Mouse (Mus musculus): ENCODE data around the gene Ccser1.
"Not testable (repeated sequence)": the region's sequence is repeated elsewhere in the genome, so short reads cannot be mapped to it uniquely, and the experiment has no call there.

Ccser1 gene

DNA sequence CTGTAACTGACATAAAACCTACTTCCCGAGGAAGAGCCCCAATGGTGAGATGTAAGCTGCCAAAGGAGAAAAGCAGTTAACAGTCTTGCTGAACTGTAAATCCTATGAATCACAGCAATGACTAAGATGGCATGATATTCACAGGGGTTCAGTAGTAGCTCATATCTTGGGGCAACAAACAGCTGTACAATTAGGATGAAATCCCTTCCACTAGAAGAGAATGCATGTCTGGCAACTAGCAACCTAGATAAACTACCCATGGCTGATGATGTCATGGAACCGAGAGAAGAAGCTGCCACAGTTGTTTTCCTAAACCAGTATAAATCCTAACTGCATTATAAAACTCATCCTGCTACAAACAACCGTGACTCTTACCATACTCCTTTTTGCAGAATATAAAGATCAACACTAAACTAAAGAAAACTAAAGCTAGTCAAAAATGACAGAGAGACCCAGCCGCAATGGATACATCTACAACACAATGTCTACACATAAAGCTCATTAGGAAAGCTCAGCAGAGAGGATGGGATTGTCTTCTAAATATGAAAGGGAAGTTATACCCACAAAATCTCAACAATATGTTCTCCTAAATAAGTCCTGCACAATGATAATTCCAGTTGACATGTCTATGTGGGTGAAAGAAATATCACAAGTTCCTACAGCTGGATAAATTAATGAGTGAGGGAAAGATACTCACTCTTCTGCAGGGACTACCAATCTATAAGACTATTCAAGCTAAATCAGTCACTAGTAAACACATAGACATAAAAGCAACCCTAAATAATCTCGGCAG, 550.2 kb downstream of the Ccser1 start:
- DNase-seq, result no peak

DNA sequence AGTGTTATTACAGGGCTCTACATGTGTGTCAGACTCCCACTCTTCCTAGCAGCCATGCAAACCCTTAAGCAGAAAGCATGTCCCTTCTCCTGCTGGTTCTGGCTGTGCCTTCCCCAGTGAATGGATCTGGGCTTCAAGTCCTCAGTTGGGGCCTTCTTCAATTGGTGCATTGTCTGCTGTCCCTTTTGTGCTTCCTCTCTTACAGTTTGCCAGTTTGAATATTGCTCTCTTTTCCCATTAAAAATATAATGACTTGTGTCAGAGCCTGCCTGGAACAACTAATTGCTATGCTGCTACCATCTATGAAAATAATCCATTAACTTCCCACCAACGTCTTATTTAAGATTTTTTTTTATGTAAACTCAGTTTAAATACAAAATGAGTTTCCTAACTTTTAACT, 566.2 kb downstream of the Ccser1 start:
- DNase-seq, result no peak

DNA sequence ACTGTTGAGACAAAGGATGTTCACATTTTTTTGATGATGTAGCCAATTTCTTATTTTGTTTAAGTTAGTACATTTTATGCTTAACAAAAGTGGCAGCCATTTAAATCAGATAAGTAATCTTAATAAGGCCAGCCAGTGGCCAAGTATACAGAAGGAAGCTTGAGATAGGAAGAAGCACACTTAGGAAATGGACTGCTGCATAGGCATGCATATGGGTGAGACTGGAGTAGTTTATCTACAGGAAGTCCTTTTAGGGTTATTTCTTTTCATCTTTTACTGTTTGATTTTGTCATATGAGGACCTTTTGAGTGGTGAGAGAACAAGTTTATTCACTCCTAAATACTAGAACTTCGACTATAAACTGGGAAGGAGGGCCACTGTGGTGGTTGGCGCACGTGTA, 582.0 kb downstream of the Ccser1 start:
- no peak for DNase-seq

DNA sequence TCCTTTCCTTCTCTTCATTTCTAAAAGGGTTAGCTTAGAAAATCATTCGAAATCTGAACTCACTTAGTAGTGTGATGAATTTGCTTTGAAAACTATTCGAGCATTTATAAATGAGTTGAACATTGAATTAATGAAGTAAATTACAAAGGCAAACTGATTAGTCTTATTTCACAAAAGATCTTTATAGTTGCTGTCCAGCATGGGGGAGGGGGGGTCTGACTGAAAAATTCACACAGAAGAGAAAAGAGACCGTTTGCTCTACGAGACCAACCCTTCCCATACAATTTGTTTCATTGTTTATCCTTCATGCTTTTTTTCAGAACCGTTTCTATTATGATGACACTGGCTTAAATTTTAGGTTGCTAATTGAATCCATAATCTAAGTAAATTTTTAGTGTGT, 583.3 kb downstream of the Ccser1 start:
- no peak for DNase-seq

DNA sequence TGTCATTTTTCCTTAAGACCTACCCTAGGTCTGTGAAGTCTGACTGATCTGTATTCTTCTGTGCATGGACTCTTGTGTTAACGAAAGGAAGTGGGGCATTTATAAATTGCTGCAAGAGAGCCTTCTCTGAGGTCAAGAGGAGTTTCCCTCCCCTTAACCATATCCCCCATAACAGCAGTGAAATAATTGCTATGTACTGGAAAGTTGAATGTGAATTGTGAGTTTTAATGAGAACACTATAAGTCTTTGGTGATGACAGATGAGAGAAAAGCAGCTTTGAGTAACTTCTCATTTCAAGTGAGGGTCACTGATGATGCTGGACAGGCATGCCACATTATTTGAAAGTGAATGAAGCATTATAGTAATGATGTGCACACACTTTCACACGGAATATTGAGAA, 585.7 kb downstream of the Ccser1 start:
- DNase-seq, result no peak

DNA sequence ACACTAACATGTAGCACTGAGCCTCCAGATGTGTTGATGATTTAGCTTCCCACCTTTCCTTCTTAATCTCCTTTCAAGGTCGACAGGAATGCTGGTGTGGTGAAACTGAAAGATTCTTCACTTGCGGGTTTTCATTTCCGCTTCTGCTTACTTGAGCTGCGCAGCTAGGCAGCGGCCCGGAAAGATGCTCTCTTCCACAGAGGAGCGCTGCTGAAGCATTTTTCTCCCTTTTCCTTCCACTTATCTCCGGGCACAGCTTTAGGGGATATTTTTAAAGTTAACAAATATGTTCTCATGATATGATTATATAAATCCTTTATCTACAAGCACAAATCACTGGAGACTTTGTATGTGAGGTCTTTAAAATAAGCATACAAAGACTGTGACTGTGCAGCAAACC, 587.0 kb downstream of the Ccser1 start:
- no peak for DNase-seq

DNA sequence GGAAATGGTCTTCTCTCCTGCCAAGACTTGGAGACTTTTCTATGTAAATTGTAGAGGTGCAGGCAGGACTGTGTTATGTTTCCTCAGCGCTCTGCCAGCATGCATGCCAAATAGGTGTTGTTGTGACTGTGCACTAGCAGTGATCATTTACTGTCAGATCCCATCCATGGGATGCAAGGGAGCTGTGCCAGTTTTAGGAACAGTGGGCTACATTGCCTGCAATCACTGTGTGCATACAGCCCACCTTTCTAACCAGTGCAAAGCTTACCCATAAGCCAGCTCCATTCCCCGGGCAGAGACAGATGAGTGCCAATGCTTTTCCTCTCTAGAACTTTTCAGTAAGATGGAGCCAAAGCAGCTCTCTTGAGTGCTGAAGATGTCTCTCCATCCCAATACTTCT, 606.6 kb downstream of the Ccser1 start:
- no peak for DNase-seq

DNA sequence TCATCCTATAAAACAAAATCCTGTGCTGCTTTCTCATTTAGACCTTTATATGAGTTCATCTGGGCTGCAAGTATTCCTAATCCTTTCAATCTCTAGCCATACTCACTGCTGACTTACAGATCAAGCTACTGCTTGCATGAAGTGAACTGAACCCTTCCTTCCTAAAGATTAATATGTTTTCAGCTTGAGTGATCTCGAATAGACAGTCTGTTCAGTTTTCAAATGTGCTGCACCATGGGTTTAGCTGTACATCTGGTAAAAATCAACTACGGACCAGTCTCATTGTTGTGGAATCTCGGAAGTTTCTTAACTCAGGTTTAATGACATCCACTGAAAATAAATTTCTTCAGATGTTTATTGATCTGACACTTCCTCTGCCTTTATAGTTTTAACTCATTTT, 620.8 kb downstream of the Ccser1 start:
- DNase-seq, result no peak

DNA sequence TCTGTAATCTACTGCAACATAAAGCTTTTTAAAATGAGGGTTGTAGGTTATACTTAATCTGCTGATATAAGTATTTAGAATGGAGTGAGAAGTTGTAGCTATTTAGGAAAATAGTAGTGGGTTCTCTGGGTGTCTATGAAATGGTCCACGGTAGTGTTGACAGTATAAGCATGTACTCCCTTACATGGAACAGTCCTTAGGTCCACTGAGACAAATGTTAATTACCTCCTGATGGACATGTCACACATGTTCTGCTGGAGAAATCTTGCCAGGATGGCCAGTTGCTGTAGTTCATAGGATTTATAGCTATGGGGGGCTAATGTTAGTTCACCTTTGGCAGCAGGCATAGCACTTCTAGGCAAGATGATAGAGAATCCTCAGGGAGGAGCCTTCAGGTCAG, 625.4 kb downstream of the Ccser1 start:
- no peak for DNase-seq

DNA sequence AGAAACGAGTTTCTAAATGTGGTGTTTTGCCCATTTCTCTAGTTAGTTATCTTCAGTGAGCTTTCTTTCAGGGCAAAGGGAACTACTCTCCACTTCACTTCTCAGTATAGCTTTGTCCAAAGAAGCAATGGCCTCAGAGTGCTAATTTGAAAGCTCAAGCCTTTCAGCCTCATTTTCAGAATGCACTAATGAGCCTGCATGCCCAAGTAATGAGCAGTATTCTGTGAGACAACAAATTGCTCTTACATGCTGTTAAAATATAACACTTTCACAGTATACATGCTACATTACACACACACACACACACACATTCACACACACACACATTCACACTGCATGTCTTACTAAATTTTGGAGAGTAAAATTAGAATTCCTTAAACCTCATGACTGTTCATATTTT, 637.6 kb downstream of the Ccser1 start:
- no peak for DNase-seq

DNA sequence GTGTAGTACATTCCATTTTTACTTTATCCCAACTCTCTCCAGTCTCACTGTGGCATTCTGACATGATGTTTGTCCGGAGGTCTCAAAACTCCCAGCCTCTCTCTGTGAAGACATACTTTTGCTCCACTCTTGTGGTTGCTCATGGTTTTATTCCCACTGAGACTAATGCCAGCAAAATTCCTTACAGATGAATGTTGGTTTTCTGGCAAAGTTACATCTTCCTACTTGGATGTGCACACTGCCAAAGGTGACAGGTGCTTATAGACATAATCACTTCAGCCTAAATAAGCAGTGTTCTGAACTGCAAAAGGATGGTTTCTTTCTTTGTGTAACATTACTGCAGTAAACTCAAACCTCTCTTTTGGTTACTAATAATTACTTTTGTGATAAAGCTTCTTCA, 696.2 kb downstream of the Ccser1 start:
- DNase-seq, result no peak

DNA sequence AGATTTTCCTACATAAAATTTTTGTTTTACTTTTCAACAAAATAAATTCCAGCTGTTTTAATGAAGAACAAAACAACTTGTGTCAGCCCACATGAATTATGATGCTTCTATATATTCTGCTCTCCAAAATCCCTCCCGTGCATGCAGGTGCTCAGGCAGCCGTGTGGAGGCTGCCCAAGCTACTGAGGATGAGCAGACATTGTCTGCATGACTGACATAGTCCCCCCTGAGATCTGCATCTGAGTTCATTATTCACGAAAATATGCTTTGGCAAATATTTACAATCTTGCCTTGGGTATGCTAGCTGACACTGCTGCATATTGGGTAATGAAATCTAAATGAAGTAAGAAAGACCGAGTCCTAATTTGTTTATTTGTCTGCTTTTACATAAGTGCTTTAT, 718.1 kb downstream of the Ccser1 start:
- DNase-seq, result no peak

DNA sequence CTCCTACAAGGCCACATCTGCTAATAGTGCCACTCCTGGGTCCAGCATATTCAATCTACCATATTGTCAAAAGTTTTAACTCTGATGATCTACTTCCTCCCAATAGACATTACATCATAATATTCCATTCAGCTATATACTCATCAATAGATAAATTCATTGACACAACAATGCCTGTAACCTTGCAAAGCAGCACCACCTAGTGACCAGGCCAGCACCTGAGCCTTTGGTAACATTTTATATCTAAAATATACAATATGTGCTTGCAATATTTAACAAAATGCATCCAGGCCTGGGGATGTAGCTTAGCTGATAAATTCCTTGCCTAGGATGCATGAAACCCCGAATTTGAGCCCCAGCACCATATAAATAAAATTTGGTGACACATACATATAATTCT, 722.6 kb downstream of the Ccser1 start:
- DNase-seq, result no peak

DNA sequence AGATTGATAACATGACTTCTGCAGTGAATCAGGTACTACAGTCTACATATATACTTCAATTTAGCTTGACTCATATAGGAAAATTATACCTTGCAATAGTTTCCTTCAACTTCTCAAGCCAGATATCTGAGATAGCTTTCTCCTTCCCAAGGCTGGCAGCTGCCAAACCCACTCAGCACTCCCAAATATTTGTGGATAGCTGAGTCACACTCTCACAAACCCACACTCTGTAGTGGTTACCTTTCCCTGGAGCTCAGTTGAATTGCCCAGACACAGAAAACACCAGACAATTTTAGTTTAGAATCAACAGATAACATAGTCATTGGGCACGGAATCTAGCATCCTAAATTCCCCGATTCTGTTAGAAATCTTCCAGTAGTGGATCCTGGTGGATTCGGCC, 732.8 kb downstream of the Ccser1 start:
- no peak for DNase-seq

DNA sequence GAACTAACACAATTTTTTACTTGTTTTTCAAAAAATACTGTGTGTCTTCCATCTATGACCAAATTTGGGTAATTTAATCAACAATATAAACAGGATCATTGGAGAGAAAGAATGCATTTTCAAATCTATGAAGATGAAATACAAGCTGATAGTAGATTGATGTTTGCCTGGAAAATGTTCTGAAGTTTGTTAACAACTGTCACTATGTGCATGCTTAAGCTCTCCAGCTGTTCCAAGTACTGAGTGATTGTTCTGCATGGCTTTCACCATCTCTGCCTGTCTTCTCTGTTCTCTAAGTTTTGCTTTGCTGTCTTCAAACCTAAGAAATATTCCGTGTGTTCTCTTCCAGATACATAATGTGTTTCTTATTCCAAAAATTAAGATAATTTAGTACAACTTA, 751.5 kb downstream of the Ccser1 start:
- DNase-seq, result no peak

DNA sequence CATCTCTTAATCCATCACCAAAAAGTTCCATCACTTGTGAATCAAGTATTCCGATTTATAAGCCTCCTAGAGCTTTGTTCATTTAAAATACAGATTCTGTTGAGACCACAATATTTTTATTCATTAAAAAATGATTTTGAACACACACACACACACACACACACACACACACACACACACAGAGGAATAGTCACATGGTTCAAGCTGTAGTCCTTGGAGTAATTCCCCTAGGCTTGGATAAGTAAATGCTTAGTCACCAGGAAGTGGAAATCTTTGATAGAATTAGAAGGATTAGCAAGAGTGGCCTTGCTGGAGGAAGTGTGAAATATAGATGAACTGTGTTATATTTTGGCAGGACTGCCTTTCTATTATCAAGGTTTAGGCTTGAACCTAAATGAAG, 756.5 kb downstream of the Ccser1 start:
- DNase-seq, result no peak

DNA sequence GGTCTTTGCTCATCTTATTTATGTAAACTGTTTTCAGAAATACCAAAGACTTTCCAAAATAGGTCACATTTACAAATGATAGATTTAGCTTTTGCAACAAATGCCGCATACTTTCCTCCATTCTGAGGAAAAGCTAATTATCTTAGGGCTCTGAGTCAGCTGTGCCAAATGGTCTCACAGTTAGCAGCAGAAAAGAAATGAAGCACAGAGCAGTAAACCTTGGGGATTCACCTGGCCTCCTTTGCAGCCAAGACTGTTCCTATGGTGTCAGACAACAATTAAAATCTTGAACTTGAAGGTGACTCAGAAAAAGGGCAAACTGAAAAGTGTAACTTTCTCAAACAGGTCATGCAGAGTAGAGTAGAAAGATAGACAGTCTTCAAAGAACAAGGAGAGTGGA, 759.1 kb downstream of the Ccser1 start:
- no peak for DNase-seq

DNA sequence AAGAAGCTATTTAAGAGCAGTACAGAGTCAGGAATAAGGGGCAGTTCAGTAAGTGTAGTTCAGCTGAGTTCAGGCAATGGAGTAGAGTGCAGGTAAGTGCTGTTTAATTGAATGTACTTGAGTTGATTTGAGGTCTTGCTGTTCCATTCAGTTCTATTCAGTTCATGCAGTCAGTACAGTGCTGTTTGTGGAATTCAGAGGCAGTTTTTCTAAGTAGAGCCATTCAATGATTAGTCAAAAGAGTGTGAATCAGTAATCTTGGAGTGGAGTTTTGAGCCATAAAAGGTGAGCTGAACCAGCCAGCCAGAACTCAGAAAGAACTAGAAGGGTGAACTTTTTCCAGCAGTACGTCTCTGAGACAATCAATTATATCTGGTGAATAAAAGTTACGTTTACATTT, 773.6 kb downstream of the Ccser1 start:
- DNase-seq, result no peak

DNA sequence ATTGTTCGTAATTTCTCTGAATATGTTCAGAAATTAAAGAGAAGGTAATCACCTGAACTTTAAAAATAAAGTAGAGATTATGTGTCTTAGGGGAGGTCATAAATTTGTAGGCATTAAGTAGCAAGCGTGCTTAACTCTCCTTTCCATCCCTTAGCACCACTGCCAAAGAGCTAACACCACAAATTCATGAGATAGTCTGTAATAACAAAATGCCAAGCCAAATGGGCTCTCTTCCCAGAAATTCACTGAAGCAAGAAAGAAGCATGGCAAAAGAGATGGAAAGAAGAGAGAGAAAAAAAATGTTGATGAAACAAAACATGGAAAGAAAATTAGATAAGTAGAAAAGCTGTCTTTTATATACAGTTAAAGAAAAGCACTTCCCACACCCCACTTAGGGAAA, 796.8 kb downstream of the Ccser1 start:
- DNase-seq, result no peak

DNA sequence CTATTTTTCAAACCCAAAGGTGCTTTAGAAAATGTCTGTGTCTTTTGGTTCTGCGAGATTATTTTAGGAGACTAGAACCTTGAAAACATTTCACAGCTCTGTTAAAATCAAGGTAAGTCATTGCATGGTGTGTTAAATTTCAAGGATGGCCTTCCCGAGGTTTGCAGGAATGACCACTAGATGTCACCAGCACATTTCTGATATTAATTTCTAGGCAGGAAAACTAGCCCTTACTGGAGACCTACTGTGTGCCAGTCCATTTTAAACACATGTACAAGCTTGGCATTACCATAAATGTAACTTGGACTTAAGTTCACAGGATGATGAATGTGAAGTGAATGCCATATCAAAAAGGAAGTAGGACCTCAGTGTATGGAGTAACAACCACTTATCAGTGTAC, 798.3 kb downstream of the Ccser1 start:
- no peak for DNase-seq

DNA sequence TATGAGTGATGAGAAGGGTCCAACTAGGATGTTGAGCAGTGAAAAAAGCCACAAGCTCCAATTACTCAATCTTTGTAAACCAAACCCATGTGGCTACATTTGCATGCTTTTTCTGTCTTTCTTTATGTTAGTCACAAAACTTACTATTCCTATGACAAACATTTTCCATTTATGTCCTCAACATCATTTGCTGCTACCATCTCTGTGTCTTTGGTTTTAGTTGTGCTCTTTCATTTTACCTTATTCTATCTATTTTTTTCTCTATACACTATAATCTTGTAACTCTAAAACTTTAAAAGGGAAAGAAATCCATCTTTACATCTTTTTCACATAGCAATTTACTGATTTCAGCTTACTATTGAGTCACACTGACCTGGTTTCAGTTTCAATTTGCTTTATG, 834.2 kb downstream of the Ccser1 start:
- no peak for DNase-seq

DNA sequence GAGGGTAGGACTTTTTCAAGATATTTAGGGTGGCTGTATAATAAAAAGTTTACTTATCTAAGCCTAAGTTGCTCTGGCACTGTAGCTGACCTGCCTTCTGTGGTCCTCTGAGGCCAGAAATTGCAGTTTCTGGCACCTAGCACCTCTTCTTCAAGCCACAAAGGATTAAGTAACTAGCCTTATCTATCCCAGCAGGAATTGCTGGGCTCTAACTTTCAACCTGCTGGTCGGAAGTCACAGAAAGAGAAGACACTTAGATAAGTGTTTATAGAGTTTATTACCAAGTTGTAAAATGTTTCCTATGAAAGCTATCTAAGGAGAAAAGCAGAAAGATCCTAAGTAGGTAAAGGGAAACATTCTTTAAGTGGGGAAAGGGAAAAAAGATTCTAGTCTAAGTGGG, 864.3 kb downstream of the Ccser1 start:
- DNase-seq, result no peak

DNA sequence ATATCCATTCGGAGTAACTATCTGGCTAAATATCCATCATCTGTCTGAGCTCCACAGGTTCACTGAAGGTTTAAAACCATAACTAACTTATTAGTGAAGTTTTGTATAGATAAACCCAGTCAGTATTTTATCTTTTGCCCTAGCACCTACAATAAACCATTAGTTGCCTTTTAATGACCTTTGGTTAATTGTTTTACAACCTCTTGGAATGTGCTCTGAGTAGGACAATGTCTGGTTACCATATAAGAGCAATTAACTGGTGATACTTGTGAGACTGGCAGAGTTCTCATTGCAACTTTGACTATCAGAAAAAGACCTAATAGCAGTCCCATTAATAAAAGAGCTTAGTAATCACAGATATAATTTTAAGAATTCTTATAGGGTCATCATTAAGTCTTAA, 864.9 kb downstream of the Ccser1 start:
- not testable (repeated sequence) for DNase-seq

DNA sequence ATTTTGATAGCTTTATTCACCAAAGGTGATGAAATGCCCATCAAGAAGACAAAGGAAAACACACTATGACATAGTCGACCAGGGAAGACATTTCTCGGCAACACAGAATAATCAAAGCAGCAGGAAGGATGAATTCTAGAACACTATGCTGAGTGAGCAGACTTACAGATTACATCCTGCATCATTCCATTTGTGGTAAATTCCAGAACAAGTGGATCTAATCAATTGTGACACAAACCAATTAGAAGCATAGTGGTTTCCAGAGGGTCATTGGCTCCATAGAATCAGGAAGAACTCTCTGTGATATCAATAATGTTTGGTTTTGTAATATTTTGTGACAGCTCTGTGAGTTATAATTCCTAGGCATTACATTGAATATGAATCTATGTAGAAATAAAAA, 875.2 kb downstream of the Ccser1 start:
- no peak for DNase-seq

DNA sequence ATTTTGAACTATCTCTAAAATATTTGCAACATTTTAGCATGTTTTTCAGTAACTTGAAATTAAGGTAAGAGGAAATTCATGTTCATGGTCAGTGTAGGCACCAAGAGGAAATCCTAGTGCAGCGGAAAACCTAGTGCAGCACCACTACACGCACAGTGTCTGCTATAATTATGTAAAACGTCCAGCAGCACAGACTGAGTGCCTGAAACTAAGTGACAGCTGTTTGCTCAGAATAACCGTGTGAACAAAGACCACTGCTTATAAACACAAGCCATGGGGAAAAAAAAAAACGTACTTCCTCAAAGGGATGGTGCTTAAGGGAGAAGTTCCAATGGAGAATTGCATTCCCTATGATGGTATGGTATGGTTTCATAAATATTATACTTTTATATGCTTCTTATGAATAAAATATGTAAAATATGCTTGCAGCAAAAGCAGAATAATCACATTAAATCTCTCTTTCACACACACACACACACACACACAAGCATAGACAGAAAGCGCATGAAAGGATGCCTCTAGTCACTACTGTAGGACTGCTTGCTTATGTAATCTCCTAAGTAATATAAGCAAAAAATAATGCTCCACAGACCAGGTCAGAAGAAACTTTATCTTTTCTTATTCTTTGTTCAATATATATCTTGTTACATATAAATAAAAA, 886.4 kb downstream of the Ccser1 start:
- no peak for DNase-seq

Measured in thymus, postnatal 14 days (tissue).